Mouse (Mus musculus): ENCODE measurements around the gene Gzmk. TPM values are rescaled to one million over a fixed set of nuclear protein-coding genes. Genes with fewer than 3 reads are reported as not detected.
"Not testable (repeated sequence)": the region's sequence is repeated elsewhere in the genome, so short reads cannot be mapped to it uniquely, and the experiment has no call there.

Gzmk gene
- polyA plus RNA-seq, 1 experiment = not detected

DNA sequence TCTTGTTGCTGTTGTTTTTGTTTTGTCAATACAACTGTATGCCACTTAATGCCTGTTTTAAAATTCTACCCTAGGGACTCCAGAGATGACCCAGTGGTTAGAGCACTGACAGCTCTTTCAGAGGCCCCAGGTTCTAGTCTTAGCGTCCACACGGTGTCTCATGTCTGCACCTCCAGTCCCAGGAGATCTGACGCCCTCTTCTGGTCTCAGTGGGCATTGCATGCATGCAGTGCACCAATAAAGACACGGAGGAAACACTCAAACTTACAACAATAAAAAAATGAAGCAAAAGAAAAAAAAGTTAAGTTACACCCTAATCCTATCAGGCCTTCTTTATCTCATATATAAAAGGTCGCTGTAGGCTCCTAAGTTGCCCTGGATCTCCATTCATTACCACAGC is 31.5 kb upstream of the Gzmk start:
- H3K4me1 ChIP-seq (ENCODE audit: control insufficient read depth, insufficient read depth, low read length) = no peaks in the 10 kb centered on the region
- TF ChIP-seq CTCF (IDR thresholded peaks at IDR 0.05; ENCODE audit: control insufficient read depth, insufficient read depth, low read length) (peak; percentile 40; the same call in 1 of the 2 replicates), POLR2A (IDR thresholded peaks at IDR 0.05; ENCODE audit: borderline replicate concordance, control insufficient read depth, low read depth, low read length) (no peak)
- no peak overlapping the region for H3K27ac ChIP-seq (ENCODE audit: control insufficient read depth, insufficient read depth, low read depth, low read length, poor library complexity)
- WGBS = 65% methylated on average over 5 of the region's 5 CpGs
- H3K4me3 ChIP-seq (replicated peaks; ENCODE audit: control insufficient read depth, low read depth, low read length) = no peak overlapping the region

DNA sequence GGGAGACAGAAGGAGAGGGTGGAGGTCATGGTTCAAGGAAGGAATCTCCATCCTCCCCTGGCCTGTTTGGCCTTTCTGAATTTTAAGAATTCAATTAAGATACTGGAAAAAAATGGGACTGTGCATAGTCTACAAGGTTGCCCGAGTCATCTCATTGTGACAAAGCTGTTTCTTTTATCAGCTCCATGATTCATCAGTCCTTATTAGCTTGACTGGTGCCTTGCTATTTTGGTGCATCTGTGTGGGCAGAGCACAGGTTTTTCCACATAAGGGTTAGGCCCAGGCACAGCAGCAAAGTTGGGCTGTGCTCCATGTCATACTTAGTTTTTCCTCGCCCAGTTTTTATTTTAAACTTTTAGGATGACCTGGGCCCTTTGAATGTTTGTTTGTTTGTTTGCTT is 31.1 kb upstream of the Gzmk start:
- 75% methylated on average over 2 of the region's 2 CpGs for WGBS
- H3K4me3 ChIP-seq (replicated peaks; ENCODE audit: control insufficient read depth, low read depth, low read length) = no peak overlapping the region
- no peaks in the 10 kb centered on the region for H3K4me1 ChIP-seq (ENCODE audit: control insufficient read depth, insufficient read depth, low read length)
- no peak overlapping the region for H3K27ac ChIP-seq (ENCODE audit: control insufficient read depth, insufficient read depth, low read depth, low read length, poor library complexity)
- no peak for TF ChIP-seq POLR2A (IDR thresholded peaks at IDR 0.05; ENCODE audit: borderline replicate concordance, control insufficient read depth, low read depth, low read length)
- TF ChIP-seq CTCF (IDR thresholded peaks at IDR 0.05; ENCODE audit: control insufficient read depth, insufficient read depth, low read length) = no peak

DNA sequence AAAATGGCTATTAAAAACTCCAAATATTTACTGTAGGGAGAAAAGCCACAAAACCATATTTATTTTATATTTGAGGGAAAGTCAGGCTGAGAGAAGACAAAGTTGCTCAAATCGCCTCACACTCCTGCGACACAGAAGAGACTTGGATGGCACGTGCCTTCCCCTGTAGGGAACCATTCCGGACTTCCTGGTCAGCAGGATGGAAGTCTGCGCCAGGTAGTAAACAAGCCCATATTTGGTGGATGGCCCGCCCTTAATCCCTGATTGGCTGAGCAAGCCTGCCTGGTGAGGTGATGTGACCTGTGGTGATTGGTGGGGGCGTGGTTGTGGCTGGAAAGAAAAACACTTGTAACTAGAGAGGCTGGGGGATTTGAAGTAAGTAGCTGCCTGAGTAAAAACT is 26.9 kb upstream of the Gzmk start:
- H3K4me3 ChIP-seq (replicated peaks; ENCODE audit: control insufficient read depth, low read depth, low read length); H3K27ac ChIP-seq (ENCODE audit: control insufficient read depth, insufficient read depth, low read depth, low read length, poor library complexity); H3K4me1 ChIP-seq (ENCODE audit: control insufficient read depth, insufficient read depth, low read length): not testable (repeated sequence)
- 83% methylated on average over 7 of the region's 7 CpGs for WGBS

DNA sequence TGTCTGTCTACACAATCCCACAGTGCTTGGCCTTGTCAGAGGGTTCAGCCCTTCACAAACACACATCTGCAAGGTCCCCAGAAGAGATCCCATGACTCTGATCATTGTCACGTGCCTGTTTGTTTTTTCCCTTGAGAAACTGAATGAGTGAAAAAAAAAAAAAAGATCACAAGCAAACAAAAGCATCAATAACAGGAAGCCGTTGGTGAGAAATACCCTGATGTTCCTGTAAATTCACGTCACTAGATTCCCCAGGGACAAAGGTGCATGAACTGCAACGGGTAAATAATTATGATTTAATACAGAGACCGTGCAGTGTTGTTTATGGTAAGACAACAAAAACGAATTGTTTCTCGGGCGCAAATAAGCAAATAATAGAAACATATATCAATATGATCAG is 19.3 kb upstream of the Gzmk start:
- Histone ChIP-seq H3K27ac (ENCODE audit: control insufficient read depth, insufficient read depth, low read depth, low read length, poor library complexity) (no peak overlapping the region), H3K4me3 (replicated peaks; ENCODE audit: control insufficient read depth, low read depth, low read length) (no peak overlapping the region), H3K4me1 (ENCODE audit: control insufficient read depth, insufficient read depth, low read length) (peaks cover 4% of the 10 kb centered on the region; the same call in 1 of the 2 replicates)
- TF ChIP-seq POLR2A (IDR thresholded peaks at IDR 0.05; ENCODE audit: borderline replicate concordance, control insufficient read depth, low read depth, low read length) (no peak), CTCF (IDR thresholded peaks at IDR 0.05; ENCODE audit: control insufficient read depth, insufficient read depth, low read length) (no peak)
- WGBS = 81% methylated on average over 8 of the region's 8 CpGs

DNA sequence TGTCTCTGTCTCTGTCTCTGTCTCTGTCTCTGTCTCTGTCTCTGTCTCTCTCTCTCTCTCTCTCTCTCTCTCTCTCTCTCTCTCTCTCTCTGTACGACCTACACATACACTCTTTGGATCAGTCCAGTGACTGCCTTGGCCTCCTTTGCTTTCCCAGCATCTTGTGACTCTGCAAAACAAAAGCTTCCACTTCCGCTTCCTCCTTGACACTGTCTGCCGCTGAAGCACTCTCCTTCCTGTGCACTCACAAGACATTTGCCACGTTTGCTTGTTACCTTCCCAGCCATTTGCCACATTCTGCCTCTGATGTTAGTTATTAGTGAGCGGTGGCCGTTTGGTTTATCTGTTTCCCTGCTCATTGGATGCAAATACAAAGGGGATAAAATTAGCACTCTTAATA is 16.4 kb upstream of the Gzmk start:
- Histone ChIP-seq H3K4me1 (ENCODE audit: control insufficient read depth, insufficient read depth, low read length) (peaks cover 4% of the 10 kb centered on the region; the same call in 1 of the 2 replicates), H3K4me3 (replicated peaks; ENCODE audit: control insufficient read depth, low read depth, low read length) (no peak overlapping the region), H3K27ac (ENCODE audit: control insufficient read depth, insufficient read depth, low read depth, low read length, poor library complexity) (no peak overlapping the region; the same call in 1 of the 2 replicates)
- no peak for TF ChIP-seq POLR2A (IDR thresholded peaks at IDR 0.05; ENCODE audit: borderline replicate concordance, control insufficient read depth, low read depth, low read length)
- no peak for TF ChIP-seq CTCF (IDR thresholded peaks at IDR 0.05; ENCODE audit: control insufficient read depth, insufficient read depth, low read length)
- 29% methylated on average over 6 of the region's 6 CpGs for WGBS

GRCm38 (mm10) chr13:113227666-113228463 is 2.2 kb upstream of the Gzmk start:
- 71% methylated on average over 17 of the region's 17 CpGs for WGBS

GRCm38 (mm10) chr13:113227076-113227475 is 1.4 kb upstream of the Gzmk start:
- WGBS = 22% methylated on average over 4 of the region's 4 CpGs

More at GRCm38 (mm10) chr13:113227666-113228463, 2.2 kb upstream of the Gzmk start:
- TF ChIP-seq CTCF (IDR thresholded peaks at IDR 0.05; ENCODE audit: control insufficient read depth, insufficient read depth, low read length) (no peak), POLR2A (IDR thresholded peaks at IDR 0.05; ENCODE audit: borderline replicate concordance, control insufficient read depth, low read depth, low read length) (no peak)
- peaks cover 2% of the 10 kb centered on the region; the same call in 1 of the 2 replicates for H3K4me1 ChIP-seq (ENCODE audit: control insufficient read depth, insufficient read depth, low read length)
- no peak overlapping the region for H3K27ac ChIP-seq (ENCODE audit: control insufficient read depth, insufficient read depth, low read depth, low read length, poor library complexity)
- no peak overlapping the region for H3K4me3 ChIP-seq (replicated peaks; ENCODE audit: control insufficient read depth, low read depth, low read length)

DNA sequence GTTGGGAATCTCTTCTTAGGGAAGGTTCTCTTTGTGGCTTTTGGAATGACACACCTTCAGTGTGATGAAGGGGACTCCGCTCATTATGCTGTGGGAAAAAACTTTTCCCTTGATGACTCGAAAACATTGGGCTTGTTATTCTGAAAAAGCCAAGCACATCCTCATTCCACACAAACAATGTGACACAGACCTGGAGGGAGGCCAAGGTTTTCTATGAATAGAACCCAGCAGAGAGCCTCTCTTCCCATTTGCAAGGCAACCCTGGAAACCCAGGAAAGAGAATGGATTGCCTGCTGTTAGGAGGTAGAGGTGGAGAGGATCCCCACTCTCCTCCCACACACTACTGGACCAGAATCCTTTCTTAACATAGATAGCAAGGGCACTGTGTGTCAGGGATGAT is 1.6 kb downstream of the Gzmk start:
- TF ChIP-seq CTCF (IDR thresholded peaks at IDR 0.05; ENCODE audit: control insufficient read depth, insufficient read depth, low read length) (no peak), POLR2A (IDR thresholded peaks at IDR 0.05; ENCODE audit: borderline replicate concordance, control insufficient read depth, low read depth, low read length) (no peak)
- peaks cover 2% of the 10 kb centered on the region; the same call in 1 of the 2 replicates for H3K4me1 ChIP-seq (ENCODE audit: control insufficient read depth, insufficient read depth, low read length)
- WGBS = 51% methylated on average over 2 of the region's 2 CpGs
- no peak overlapping the region for H3K27ac ChIP-seq (ENCODE audit: control insufficient read depth, insufficient read depth, low read depth, low read length, poor library complexity)
- no peak overlapping the region for H3K4me3 ChIP-seq (replicated peaks; ENCODE audit: control insufficient read depth, low read depth, low read length)

More at GRCm38 (mm10) chr13:113227076-113227475, 1.4 kb upstream of the Gzmk start:
- TF ChIP-seq POLR2A (IDR thresholded peaks at IDR 0.05; ENCODE audit: borderline replicate concordance, control insufficient read depth, low read depth, low read length) (no peak), CTCF (IDR thresholded peaks at IDR 0.05; ENCODE audit: control insufficient read depth, insufficient read depth, low read length) (no peak)
- Histone ChIP-seq H3K4me1 (ENCODE audit: control insufficient read depth, insufficient read depth, low read length) (peaks cover 2% of the 10 kb centered on the region; the same call in 1 of the 2 replicates), H3K4me3 (replicated peaks; ENCODE audit: control insufficient read depth, low read depth, low read length) (no peak overlapping the region), H3K27ac (ENCODE audit: control insufficient read depth, insufficient read depth, low read depth, low read length, poor library complexity) (no peak overlapping the region)

Measured in bone marrow, adult 2 months (tissue).